Mouse (Mus musculus): Measurements from ENCODE around the gene Aoc1. TPM values are rescaled to one million over a fixed set of nuclear protein-coding genes. Genes with fewer than 3 reads are reported as not detected.
"Not testable (repeated sequence)": the region's sequence is repeated elsewhere in the genome, so short reads cannot be mapped to it uniquely, and the experiment has no call there.

Aoc1 gene
- polyA plus RNA-seq, 1 experiment from 2014 or later = 0.11 TPM

- 66% methylated on average over 3 of the region's 3 CpGs for WGBS (ENCODE audit: insufficient replicate concordance)
- H3K9me3 ChIP-seq (ENCODE audit: low read length) = no peaks in the 10 kb centered on the region
- no peak for DNase-seq
- no peak overlapping the region for H3K9ac ChIP-seq (replicated peaks)
- no peak for TF ChIP-seq CTCF (IDR thresholded peaks at IDR 0.05; ENCODE audit: low read depth)
- no peak for TF ChIP-seq EP300 (IDR thresholded peaks at IDR 0.05; ENCODE audit: low read depth)
- no peak overlapping the region for H3K4me3 ChIP-seq (ENCODE audit: low read depth, low read length)
- H3K27ac ChIP-seq (ENCODE audit: low read depth) = no peak overlapping the region
- H3K36me3 ChIP-seq (replicated peaks; ENCODE audit: insufficient read depth, low read length) = no peaks in the 10 kb centered on the region
- no peaks in the 10 kb centered on the region for H3K27me3 ChIP-seq (ENCODE audit: insufficient read depth, low read length)
- no peak overlapping the region for H3K4me2 ChIP-seq (ENCODE audit: low read depth, low read length)
- no peak for ATAC-seq
- peaks cover 5% of the 10 kb centered on the region; the same call in 1 of the 2 replicates for H3K4me1 ChIP-seq (ENCODE audit: insufficient read depth)
These were observed 8.5 kb upstream of the Aoc1 start for GRCm38 (mm10) chr6:48864181-48864580.

- Histone ChIP-seq H3K9ac (replicated peaks) (no peak overlapping the region), H3K4me2 (ENCODE audit: low read depth, low read length) (no peak overlapping the region), H3K27me3 (ENCODE audit: insufficient read depth, low read length) (no peaks in the 10 kb centered on the region), H3K4me3 (ENCODE audit: low read depth, low read length) (no peak overlapping the region), H3K36me3 (replicated peaks; ENCODE audit: insufficient read depth, low read length) (no peaks in the 10 kb centered on the region), H3K27ac (ENCODE audit: low read depth) (no peak overlapping the region), H3K9me3 (ENCODE audit: low read length) (no peaks in the 10 kb centered on the region), H3K4me1 (ENCODE audit: insufficient read depth) (peaks cover 5% of the 10 kb centered on the region; the same call in 1 of the 2 replicates)
- ATAC-seq (no peak), DNase-seq (no peak)
- WGBS (ENCODE audit: insufficient replicate concordance) = 72% methylated on average over 3 of the region's 3 CpGs
- TF ChIP-seq CTCF (IDR thresholded peaks at IDR 0.05; ENCODE audit: low read depth) (no peak), EP300 (IDR thresholded peaks at IDR 0.05; ENCODE audit: low read depth) (no peak)
These were observed 8.0 kb upstream of the Aoc1 start for GRCm38 (mm10) chr6:48864723-48865122.

- H3K4me2 ChIP-seq (ENCODE audit: low read depth, low read length) = no peak overlapping the region
- TF ChIP-seq EP300 (IDR thresholded peaks at IDR 0.05; ENCODE audit: low read depth) = no peak
- TF ChIP-seq CTCF (IDR thresholded peaks at IDR 0.05; ENCODE audit: low read depth) = no peak
These were observed 7.4 kb upstream of the Aoc1 start for GRCm38 (mm10) chr6:48865152-48865745.

GRCm38 (mm10) chr6:48866355-48866950 lies 6.2 kb upstream of the Aoc1 start:
- H3K4me3 ChIP-seq (ENCODE audit: low read depth, low read length); H3K9me3 ChIP-seq (ENCODE audit: low read length); ATAC-seq; H3K4me1 ChIP-seq (ENCODE audit: insufficient read depth); H3K4me2 ChIP-seq (ENCODE audit: low read depth, low read length); H3K27me3 ChIP-seq (ENCODE audit: insufficient read depth, low read length); DNase-seq; H3K27ac ChIP-seq (ENCODE audit: low read depth); H3K9ac ChIP-seq (replicated peaks); H3K36me3 ChIP-seq (replicated peaks; ENCODE audit: insufficient read depth, low read length): not testable (repeated sequence)
- 65% methylated on average over 1 of the region's 1 CpGs for WGBS (ENCODE audit: insufficient replicate concordance)

More at GRCm38 (mm10) chr6:48865152-48865745, 7.4 kb upstream of the Aoc1 start:
- Histone ChIP-seq H3K9ac (replicated peaks) (no peak overlapping the region), H3K27me3 (ENCODE audit: insufficient read depth, low read length) (no peaks in the 10 kb centered on the region), H3K9me3 (ENCODE audit: low read length) (no peaks in the 10 kb centered on the region), H3K4me1 (ENCODE audit: insufficient read depth) (peaks cover 5% of the 10 kb centered on the region; the same call in 1 of the 2 replicates), H3K36me3 (replicated peaks; ENCODE audit: insufficient read depth, low read length) (no peaks in the 10 kb centered on the region), H3K4me3 (ENCODE audit: low read depth, low read length) (no peak overlapping the region), H3K27ac (ENCODE audit: low read depth) (no peak overlapping the region)
- DNase-seq (no peak), ATAC-seq (no peak)
- 69% methylated on average over 1 of the region's 1 CpGs for WGBS (ENCODE audit: insufficient replicate concordance)

- Histone ChIP-seq H3K9ac (replicated peaks) (no peak overlapping the region), H3K4me1 (ENCODE audit: insufficient read depth) (peaks cover 5% of the 10 kb centered on the region; the same call in 1 of the 2 replicates), H3K9me3 (ENCODE audit: low read length) (no peaks in the 10 kb centered on the region), H3K27ac (ENCODE audit: low read depth) (no peak overlapping the region), H3K27me3 (ENCODE audit: insufficient read depth, low read length) (no peaks in the 10 kb centered on the region), H3K4me2 (ENCODE audit: low read depth, low read length) (no peak overlapping the region), H3K36me3 (replicated peaks; ENCODE audit: insufficient read depth, low read length) (no peaks in the 10 kb centered on the region), H3K4me3 (ENCODE audit: low read depth, low read length) (no peak overlapping the region)
- ATAC-seq (no peak), DNase-seq (no peak)
- TF ChIP-seq CTCF (IDR thresholded peaks at IDR 0.05; ENCODE audit: low read depth) (no peak), EP300 (IDR thresholded peaks at IDR 0.05; ENCODE audit: low read depth) (no peak)
- 64% methylated on average over 4 of the region's 4 CpGs for WGBS (ENCODE audit: insufficient replicate concordance)
These were observed 5.5 kb upstream of the Aoc1 start for GRCm38 (mm10) chr6:48867158-48867557.

GRCm38 (mm10) chr6:48869774-48870173 lies 2.9 kb upstream of the Aoc1 start:
- no peak for DNase-seq

More at GRCm38 (mm10) chr6:48869774-48870173, 2.9 kb upstream of the Aoc1 start:
- Histone ChIP-seq H3K4me1 (ENCODE audit: insufficient read depth) (peaks cover 3% of the 10 kb centered on the region; the same call in 1 of the 2 replicates), H3K4me2 (ENCODE audit: low read depth, low read length) (no peak overlapping the region), H3K27me3 (ENCODE audit: insufficient read depth, low read length) (no peaks in the 10 kb centered on the region), H3K4me3 (ENCODE audit: low read depth, low read length) (no peak overlapping the region), H3K36me3 (replicated peaks; ENCODE audit: insufficient read depth, low read length) (no peaks in the 10 kb centered on the region), H3K9ac (replicated peaks) (no peak overlapping the region), H3K9me3 (ENCODE audit: low read length) (no peaks in the 10 kb centered on the region), H3K27ac (ENCODE audit: low read depth) (no peak overlapping the region)
- TF ChIP-seq EP300 (IDR thresholded peaks at IDR 0.05; ENCODE audit: low read depth) = no peak
- no peak for TF ChIP-seq CTCF (IDR thresholded peaks at IDR 0.05; ENCODE audit: low read depth)
- no peak for ATAC-seq
- WGBS (ENCODE audit: insufficient replicate concordance) = 52% methylated on average over 2 of the region's 2 CpGs
